Mouse (Mus musculus) bone marrow, adult 2 months (tissue): Measurements from ENCODE around the gene Gm4353. TPM values are rescaled to one million over a fixed set of nuclear protein-coding genes. Genes with fewer than 3 reads are reported as not detected.

Source experiments
- H3K27ac ChIP-seq: fragments of 200-500 bp; 2 replicates; pipeline ENCODE4 v1.5.1; 2012; ENCODE audit warnings: low read depth, mild to moderate bottlenecking, control low read depth, inconsistent platforms, low read length; ENCODE audit not compliant: control insufficient read depth, poor library complexity, insufficient read depth
- H3K4me1 ChIP-seq: fragments of 200-500 bp; 2 replicates; pipeline ENCODE4 v1.6.1; 2011; ENCODE audit warnings: low read length; ENCODE audit not compliant: control insufficient read depth, insufficient read depth
- H3K4me3 ChIP-seq: fragments of 200-500 bp; replicated peaks from 2 replicates; pipeline ENCODE3; 2011; ENCODE audit warnings: mild to moderate bottlenecking, low read depth, low read length, control low read depth; ENCODE audit not compliant: control insufficient read depth
- CTCF ChIP-seq: fragments of 200-500 bp; IDR thresholded peaks from 2 replicates; pipeline ENCODE4 v1.5.1; 2011; ENCODE audit warnings: low read length, control low read depth; ENCODE audit not compliant: control insufficient read depth, insufficient read depth
- POLR2A ChIP-seq: fragments of 200-500 bp; IDR thresholded peaks from 2 replicates; pipeline ENCODE4 v1.6.1; 2011; ENCODE audit warnings: low read depth, mild to moderate bottlenecking, control low read depth, low read length, borderline replicate concordance; ENCODE audit not compliant: control insufficient read depth
- WGBS: fragments of 180-500 bp; shearing (Covaris S2); methylation state at CpG from one replicate; pipeline ENCODE4 v1.1.7; 2018; 5-methylcytosine and 5-hydroxymethylcytosine counted together
- polyA plus RNA-seq: library from polyadenylated mRNA; stranded (reverse); fragments of >200 nt; gene quantifications from 2 replicates; pipeline ENCODE4 v1.2.4, GENCODE M21; 2011; ENCODE audit warnings: low replicate concordance; ENCODE audit not compliant: missing spikeins, insufficient read depth, insufficient read length

Gm4353 gene
- polyA plus RNA-seq, 1 experiment = not detected

DNA sequence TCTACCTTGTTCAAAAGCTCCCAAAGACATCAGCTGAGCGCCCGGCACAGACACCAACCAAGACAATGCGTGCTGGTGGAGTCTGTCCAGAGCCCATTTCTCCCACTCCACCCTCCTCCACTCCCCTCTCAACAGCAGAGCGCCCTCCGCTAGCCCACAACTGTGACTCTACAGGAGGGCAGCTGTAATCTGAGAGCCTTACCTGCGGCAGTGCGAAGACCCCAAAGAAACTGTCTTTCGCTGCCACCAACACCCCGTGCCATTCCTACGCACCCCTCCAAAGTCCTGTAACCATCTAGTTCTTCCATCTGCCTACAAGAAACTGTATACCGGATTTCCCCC is 45.3 kb downstream of the Gm4353 start, which contains the start of gene 1110004F10Rik:
Gene 1110004F10Rik, plus strand, starts transcription at position 202 of the 342 bp plus-strand sequence.
- Histone ChIP-seq H3K27ac (no peak within 1 kb of the TSS), H3K4me3 (peak within 1 kb of the TSS; percentile 42), H3K4me1 (no peaks in the 10 kb centered on the region; the same call in 1 of the 2 replicates)
- 3% methylated on average over 11 of the region's 11 CpGs for WGBS
- no peak for TF ChIP-seq POLR2A
- TF ChIP-seq CTCF = no peak

- 1% methylated on average over 11 of the region's 11 CpGs for WGBS
- H3K4me1 ChIP-seq = no peaks in the 10 kb centered on the region; the same call in 1 of the 2 replicates
- TF ChIP-seq CTCF (no peak), POLR2A (no peak)
- no peak within 1 kb of the TSS for H3K4me3 ChIP-seq
- H3K27ac ChIP-seq = no peak within 1 kb of the TSS
Measured at GRCm38 (mm10) chr7:116038511-116038910, 45.9 kb downstream of the Gm4353 start, which contains the start of gene Sox6. Gene Sox6 (minus strand): TSS chr7:116038796.

- no peak overlapping the region for H3K4me3 ChIP-seq
- no peaks in the 10 kb centered on the region; the same call in 1 of the 2 replicates for H3K4me1 ChIP-seq
- WGBS = 3% methylated on average over 13 of the region's 13 CpGs
Measured at GRCm38 (mm10) chr7:116038024-116038423, 46.4 kb downstream of the Gm4353 start.

GRCm38 (mm10) chr7:116036591-116037555 is 47.6 kb downstream of the Gm4353 start:
- H3K4me3 ChIP-seq = no peak overlapping the region
- TF ChIP-seq CTCF = no peak
- TF ChIP-seq POLR2A = no peak
- WGBS = 60% methylated on average over 18 of the region's 18 CpGs
- no peaks in the 10 kb centered on the region for H3K4me1 ChIP-seq
- no peak overlapping the region for H3K27ac ChIP-seq

More at GRCm38 (mm10) chr7:116038024-116038423, 46.4 kb downstream of the Gm4353 start:
- H3K27ac ChIP-seq = no peak overlapping the region
- TF ChIP-seq POLR2A = no peak
- no peak for TF ChIP-seq CTCF

GRCm38 (mm10) chr7:116035504-116035903 is 48.9 kb downstream of the Gm4353 start:
- no peak overlapping the region for H3K27ac ChIP-seq
- no peak overlapping the region for H3K4me3 ChIP-seq
- 74% methylated on average over 4 of the region's 4 CpGs for WGBS
- H3K4me1 ChIP-seq = no peaks in the 10 kb centered on the region
- no peak for TF ChIP-seq POLR2A
- no peak for TF ChIP-seq CTCF

DNA sequence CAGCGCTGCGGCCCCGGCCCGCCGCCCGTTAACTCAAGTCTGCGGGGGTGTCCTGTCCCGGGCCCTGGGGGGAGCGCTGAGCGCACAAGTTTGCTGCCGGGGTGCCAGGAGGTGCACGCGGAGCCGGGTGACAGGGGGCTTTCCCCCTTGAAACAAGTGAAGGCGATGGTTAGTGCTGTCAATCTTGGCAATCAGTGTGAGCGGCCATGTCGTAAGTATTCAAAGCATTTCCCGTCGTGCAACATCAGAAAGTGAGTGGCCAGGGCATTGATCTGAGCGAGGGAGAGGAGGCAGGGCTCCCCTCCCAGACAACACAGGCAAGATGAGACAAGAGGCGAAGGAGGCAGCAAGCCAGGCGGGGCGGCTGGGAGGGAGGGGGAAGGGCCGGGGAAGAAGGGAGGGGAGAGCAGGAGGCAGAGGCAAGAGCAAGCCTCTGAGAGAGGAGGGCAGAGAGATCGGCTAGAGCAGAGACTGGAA is 50.1 kb downstream of the Gm4353 start:
- no peak overlapping the region for H3K27ac ChIP-seq
- H3K4me1 ChIP-seq = no peaks in the 10 kb centered on the region
- 2% methylated on average over 25 of the region's 25 CpGs for WGBS
- H3K4me3 ChIP-seq = no peak overlapping the region
- TF ChIP-seq POLR2A (no peak), CTCF (no peak)

DNA sequence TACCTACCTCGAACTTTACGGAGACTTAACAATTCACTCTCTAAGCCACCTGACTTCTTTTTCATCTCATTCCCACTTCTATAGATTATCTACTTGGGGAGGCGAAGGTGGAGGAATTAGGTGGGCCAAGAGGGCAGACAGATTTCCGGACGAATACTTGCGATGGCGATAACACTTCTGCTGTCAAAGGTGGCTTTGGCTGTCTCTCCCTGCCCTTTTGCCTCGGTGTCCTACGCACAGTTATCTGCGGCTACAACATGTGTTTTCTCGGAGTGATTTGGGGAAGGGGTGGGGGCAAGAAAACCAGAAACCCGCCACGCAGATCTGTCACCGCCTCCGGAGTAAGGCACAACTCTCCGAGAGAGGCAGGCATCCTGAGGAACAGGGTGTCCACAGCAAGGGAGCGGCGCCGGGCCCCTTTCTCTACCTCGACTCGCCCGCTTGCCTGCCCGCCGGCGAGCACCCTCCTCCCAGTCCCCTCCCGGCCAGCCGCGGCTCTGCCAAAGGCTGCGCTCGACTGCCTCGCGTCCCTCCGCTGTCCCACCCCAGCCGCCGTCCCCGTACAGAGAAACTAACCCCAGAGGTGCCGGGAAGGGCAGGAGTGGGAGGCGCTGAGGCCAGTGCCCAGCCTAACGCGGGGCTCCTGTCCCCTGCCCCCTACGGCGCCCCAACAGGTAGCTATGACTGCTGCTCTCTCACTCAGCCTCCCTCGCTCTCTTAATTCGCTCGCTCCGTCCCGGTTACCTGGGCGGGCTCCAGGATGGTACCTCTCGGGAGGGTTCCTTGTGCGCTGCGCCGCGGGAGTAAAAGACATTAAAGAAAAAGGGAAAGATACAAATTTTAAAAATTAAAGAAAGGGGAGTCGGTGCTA is 50.8 kb downstream of the Gm4353 start:
- TF ChIP-seq CTCF (no peak), POLR2A (no peak)
- Histone ChIP-seq H3K4me1 (no peaks in the 10 kb centered on the region), H3K4me3 (peak overlapping the region; percentile 16), H3K27ac (peak overlapping the region; percentile 17; the same call in 1 of the 2 replicates)
- WGBS = under 1% methylated on average over 54 of the region's 54 CpGs

Other genes with a start within 250 kb of the Gm4353 start
- gene Sox6, start 45.8 kb downstream of the Gm4353 start, polyA plus RNA-seq = 33.0 and 38.0 TPM in 2 replicates
- 48.4 and 61.8 TPM in 2 replicates for gene 1110004F10Rik, start 45.2 kb downstream of the Gm4353 start, polyA plus RNA-seq
- 4.8 TPM in 1 of 2 replicates, not detected in the other for gene Plekha7, start 223.7 kb upstream of the Gm4353 start, polyA plus RNA-seq
- gene Rps13, start 249.6 kb upstream of the Gm4353 start, polyA plus RNA-seq = 90.8 and 446 TPM in 2 replicates